Mouse (Mus musculus) embryonic facial prominence, embryonic 11.5 days (tissue): ENCODE results near the gene Nckap5. TPM values are rescaled to one million over a fixed set of nuclear protein-coding genes. Genes with fewer than 3 reads are reported as not detected.

ENCODE experiments used
- ATAC-seq: fragments of 200-750 bp; cut with Nextera tagmentation; replicated peaks from 2 replicates; pipeline ENCODE4 v1.8.0; 2017; ENCODE audit warnings: low read depth; ENCODE audit not compliant: insufficient number of reproducible peaks, low FRiP score, low TSS enrichment
- DNase-seq: peaks from one replicate; pipeline ENCODE4 v3.0.0-alpha.2; 2015; ENCODE audit warnings: low spot score
- H3K27ac ChIP-seq: fragments of 300-500 bp; sonication (generic); replicated peaks from 2 replicates; pipeline ENCODE4 v1.5.1; 2014; ENCODE audit warnings: mild to moderate bottlenecking, low read depth, low read length, control low read depth
- H3K27me3 ChIP-seq: fragments of 300-500 bp; sonication (generic); 2 replicates; pipeline ENCODE4 v1.6.1; 2014; ENCODE audit warnings: mild to moderate bottlenecking, low read length, moderate library complexity, mixed read lengths; ENCODE audit not compliant: control insufficient read depth, insufficient read depth
- H3K36me3 ChIP-seq: fragments of 300-500 bp; sonication (generic); replicated peaks from 2 replicates; pipeline ENCODE4 v1.6.1; 2014; ENCODE audit warnings: low read depth, mild to moderate bottlenecking, low read length, moderate library complexity, mixed read lengths; ENCODE audit not compliant: control insufficient read depth, insufficient read depth
- H3K4me1 ChIP-seq: fragments of 300-500 bp; sonication (generic); 2 replicates; pipeline ENCODE4 v1.6.1; 2014; ENCODE audit warnings: low read length, mixed read lengths; ENCODE audit not compliant: control insufficient read depth, insufficient read depth
- H3K4me2 ChIP-seq: fragments of 300-500 bp; sonication (generic); 2 replicates; pipeline ENCODE4 v1.6.1; 2014; ENCODE audit warnings: low read depth, mild to moderate bottlenecking, control low read depth, low read length, moderate library complexity
- H3K4me3 ChIP-seq: fragments of 300-500 bp; sonication (generic); 2 replicates; pipeline ENCODE4 v1.5.1; 2014; ENCODE audit warnings: low read depth, low read length, control low read depth
- H3K9ac ChIP-seq: fragments of 300-500 bp; sonication (generic); replicated peaks from 2 replicates; pipeline ENCODE4 v1.6.1; 2014; ENCODE audit warnings: mild to moderate bottlenecking, control low read depth, low read length
- H3K9me3 ChIP-seq: fragments of 300-500 bp; sonication (generic); replicated peaks from 2 replicates; pipeline ENCODE4 v1.6.1; 2016; ENCODE audit warnings: mild to moderate bottlenecking, low read length, inconsistent platforms, mixed read lengths; ENCODE audit not compliant: control insufficient read depth
- WGBS: fragments of 180-500 bp; shearing (Covaris S2); extraction: QIAGEN DNeasy Blood & Tissue Kit; methylation state at CpG from one replicate; pipeline ENCODE4 v1.1.7; 2014; 5-methylcytosine and 5-hydroxymethylcytosine counted together
- polyA plus RNA-seq: library from polyadenylated mRNA; unstranded; fragments of >200 nt; fragmentation: Nextera tagmentation; extraction: Ambion mirVana; gene quantifications from 2 replicates; pipeline ENCODE4 v1.2.1, GENCODE M21; 2014

Gene Nckap5
- polyA plus RNA-seq, 1 experiment from 2014 or later, result 5.7 TPM

- 62% methylated on average over 4 of the region's 4 CpGs for WGBS
- no peak for ATAC-seq
These were observed 15.7 kb upstream of the Nckap5 start for GRCm38 (mm10) chr1:126846317-126846716.

GRCm38 (mm10) chr1:126832885-126833284 is 2.3 kb upstream of the Nckap5 start:
- no peak for ATAC-seq
- H3K9me3 ChIP-seq, result no peaks in the 10 kb centered on the region
- WGBS, result 83% methylated on average over 1 of the region's 1 CpGs
- H3K4me3 ChIP-seq, result no peak overlapping the region
- no peak overlapping the region for H3K9ac ChIP-seq
- no peak overlapping the region for H3K4me2 ChIP-seq
- no peak overlapping the region for H3K27ac ChIP-seq
- H3K27me3 ChIP-seq, result no peaks in the 10 kb centered on the region
- H3K4me1 ChIP-seq, result no peaks in the 10 kb centered on the region
- no peaks in the 10 kb centered on the region for H3K36me3 ChIP-seq
- DNase-seq, result no peak

More at GRCm38 (mm10) chr1:126846317-126846716, 15.7 kb upstream of the Nckap5 start:
- Histone ChIP-seq H3K36me3 (no peaks in the 10 kb centered on the region), H3K4me3 (no peak overlapping the region), H3K27ac (no peak overlapping the region), H3K9me3 (no peaks in the 10 kb centered on the region), H3K9ac (no peak overlapping the region), H3K4me2 (no peak overlapping the region), H3K27me3 (no peaks in the 10 kb centered on the region), H3K4me1 (no peaks in the 10 kb centered on the region)
- no peak for DNase-seq

GRCm38 (mm10) chr1:126829031-126829430 is 1.6 kb downstream of the Nckap5 start:
- H3K4me2 ChIP-seq, result no peak overlapping the region

GRCm38 (mm10) chr1:126824841-126825240 is 5.8 kb downstream of the Nckap5 start:
- Histone ChIP-seq H3K4me3 (no peak overlapping the region), H3K27ac (no peak overlapping the region), H3K4me2 (no peak overlapping the region), H3K9ac (no peak overlapping the region), H3K36me3 (no peaks in the 10 kb centered on the region), H3K9me3 (no peaks in the 10 kb centered on the region), H3K27me3 (no peaks in the 10 kb centered on the region), H3K4me1 (no peaks in the 10 kb centered on the region)
- DNase-seq (no peak), ATAC-seq (no peak)
- WGBS, result 52% methylated on average over 3 of the region's 3 CpGs

More at GRCm38 (mm10) chr1:126829031-126829430, 1.6 kb downstream of the Nckap5 start:
- no peak overlapping the region for H3K27ac ChIP-seq
- H3K9ac ChIP-seq, result no peak overlapping the region
- no peak for ATAC-seq
- H3K4me3 ChIP-seq, result no peak overlapping the region
- no peaks in the 10 kb centered on the region for H3K27me3 ChIP-seq
- H3K4me1 ChIP-seq, result no peaks in the 10 kb centered on the region
- H3K36me3 ChIP-seq, result no peaks in the 10 kb centered on the region
- H3K9me3 ChIP-seq, result no peaks in the 10 kb centered on the region
- no peak for DNase-seq
- 71% methylated on average over 9 of the region's 9 CpGs for WGBS

GRCm38 (mm10) chr1:126822246-126822645 is 8.4 kb downstream of the Nckap5 start:
- H3K27ac ChIP-seq, result no peak overlapping the region
- H3K27me3 ChIP-seq, result no peaks in the 10 kb centered on the region
- H3K4me2 ChIP-seq, result no peak overlapping the region
- no peaks in the 10 kb centered on the region for H3K36me3 ChIP-seq
- no peak for DNase-seq
- no peak overlapping the region for H3K4me3 ChIP-seq
- no peak overlapping the region for H3K9ac ChIP-seq
- WGBS, result 72% methylated on average over 6 of the region's 6 CpGs
- no peaks in the 10 kb centered on the region for H3K9me3 ChIP-seq
- no peaks in the 10 kb centered on the region for H3K4me1 ChIP-seq
- ATAC-seq, result no peak

GRCm38 (mm10) chr1:126817381-126818034 is 13.1 kb downstream of the Nckap5 start:
- ATAC-seq, result no peak; the same call in 1 of the 2 replicates
- Histone ChIP-seq H3K9me3 (no peaks in the 10 kb centered on the region), H3K4me1 (no peaks in the 10 kb centered on the region), H3K27ac (no peak overlapping the region), H3K36me3 (no peaks in the 10 kb centered on the region), H3K9ac (no peak overlapping the region), H3K4me2 (no peak overlapping the region), H3K4me3 (no peak overlapping the region), H3K27me3 (no peaks in the 10 kb centered on the region)
- WGBS, result 27% methylated on average over 9 of the region's 9 CpGs
- no peak for DNase-seq

GRCm38 (mm10) chr1:126806994-126807611 is 23.5 kb downstream of the Nckap5 start:
- ATAC-seq, result no peak
- no peak for DNase-seq
- H3K9me3 ChIP-seq, result no peaks in the 10 kb centered on the region
- H3K9ac ChIP-seq, result no peak overlapping the region
- H3K27me3 ChIP-seq, result no peaks in the 10 kb centered on the region
- no peak overlapping the region for H3K4me2 ChIP-seq
- no peak overlapping the region for H3K4me3 ChIP-seq
- no peaks in the 10 kb centered on the region for H3K36me3 ChIP-seq
- no peaks in the 10 kb centered on the region for H3K4me1 ChIP-seq
- no peak overlapping the region for H3K27ac ChIP-seq
- 68% methylated on average over 3 of the region's 3 CpGs for WGBS

GRCm38 (mm10) chr1:126806548-126806947 is 24.1 kb downstream of the Nckap5 start:
- Histone ChIP-seq H3K4me3 (no peak overlapping the region), H3K4me2 (no peak overlapping the region), H3K27ac (no peak overlapping the region), H3K9me3 (no peaks in the 10 kb centered on the region), H3K4me1 (no peaks in the 10 kb centered on the region), H3K36me3 (no peaks in the 10 kb centered on the region), H3K27me3 (no peaks in the 10 kb centered on the region), H3K9ac (no peak overlapping the region)
- no peak for DNase-seq
- WGBS, result 76% methylated on average over 7 of the region's 7 CpGs
- no peak for ATAC-seq
